Mouse (Mus musculus): ENCODE measurements around the gene Hspb11.

The Hspb11 gene

GRCm38 (mm10) chr4:107249471-107249870 lies 3.9 kb upstream of the Hspb11 start:
- no peak for DNase-seq (ENCODE audit: extremely low read depth, low read depth, low spot score)

GRCm38 (mm10) chr4:107250494-107250893 lies 2.9 kb upstream of the Hspb11 start:
- no peak for DNase-seq (ENCODE audit: extremely low read depth, low read depth, low spot score)

GRCm38 (mm10) chr4:107252522-107252921 lies 871 bp upstream of the Hspb11 start:
- no peak for DNase-seq (ENCODE audit: extremely low read depth, low read depth, low spot score)

GRCm38 (mm10) chr4:107254414-107254813 lies 1.0 kb downstream of the Hspb11 start:
- no peak for DNase-seq (ENCODE audit: extremely low read depth, low read depth, low spot score)

GRCm38 (mm10) chr4:107260001-107260400 lies 6.6 kb downstream of the Hspb11 start:
- no peak for DNase-seq (ENCODE audit: extremely low read depth, low read depth, low spot score)

- DNase-seq (ENCODE audit: extremely low read depth, low read depth, low spot score), result no peak
Measured at GRCm38 (mm10) chr4:107273683-107274082, 20.3 kb downstream of the Hspb11 start.

- DNase-seq (ENCODE audit: extremely low read depth, low read depth, low spot score), result no peak
Measured at GRCm38 (mm10) chr4:107274511-107274910, 21.1 kb downstream of the Hspb11 start.

- DNase-seq (ENCODE audit: extremely low read depth, low read depth, low spot score), result no peak
Measured at GRCm38 (mm10) chr4:107278188-107278707, 24.9 kb downstream of the Hspb11 start.

- DNase-seq (ENCODE audit: extremely low read depth, low read depth, low spot score), result no peak
Measured at GRCm38 (mm10) chr4:107280843-107281475, 27.6 kb downstream of the Hspb11 start.

GRCm38 (mm10) chr4:107285446-107286200 lies 32.2 kb downstream of the Hspb11 start:
- DNase-seq (ENCODE audit: extremely low read depth, low read depth, low spot score), result no peak

GRCm38 (mm10) chr4:107286386-107286785 lies 33.0 kb downstream of the Hspb11 start:
- no peak for DNase-seq (ENCODE audit: extremely low read depth, low read depth, low spot score)

GRCm38 (mm10) chr4:107287517-107287916 lies 34.1 kb downstream of the Hspb11 start:
- DNase-seq (ENCODE audit: extremely low read depth, low read depth, low spot score), result no peak

- DNase-seq (ENCODE audit: extremely low read depth, low read depth, low spot score), result no peak
Measured at GRCm38 (mm10) chr4:107291611-107292272, 38.3 kb downstream of the Hspb11 start.

GRCm38 (mm10) chr4:107292273-107292662 lies 38.9 kb downstream of the Hspb11 start:
- DNase-seq (ENCODE audit: extremely low read depth, low read depth, low spot score), result no peak

GRCm38 (mm10) chr4:107298071-107298606 lies 44.7 kb downstream of the Hspb11 start:
- no peak for DNase-seq (ENCODE audit: extremely low read depth, low read depth, low spot score)

GRCm38 (mm10) chr4:107299779-107300340 lies 46.5 kb downstream of the Hspb11 start:
- DNase-seq (ENCODE audit: extremely low read depth, low read depth, low spot score), result no peak

GRCm38 (mm10) chr4:107300371-107300770 lies 47.0 kb downstream of the Hspb11 start:
- DNase-seq (ENCODE audit: extremely low read depth, low read depth, low spot score), result no peak

- DNase-seq (ENCODE audit: extremely low read depth, low read depth, low spot score), result no peak
Measured at GRCm38 (mm10) chr4:107300902-107301555, 47.6 kb downstream of the Hspb11 start.

GRCm38 (mm10) chr4:107302221-107302620 lies 48.8 kb downstream of the Hspb11 start:
- DNase-seq (ENCODE audit: extremely low read depth, low read depth, low spot score), result no peak

- no peak for DNase-seq (ENCODE audit: extremely low read depth, low read depth, low spot score)
Measured at GRCm38 (mm10) chr4:107302832-107303231, 49.4 kb downstream of the Hspb11 start.

- DNase-seq (ENCODE audit: extremely low read depth, low read depth, low spot score), result no peak
Measured at GRCm38 (mm10) chr4:107303531-107303930, 50.1 kb downstream of the Hspb11 start.

All from fat pad, adult 2 months (tissue).